Comparison of ENCODE assay signal across 24 mouse cellular contexts in genomic region chr9:42967731-42968130, GRCm38 (mm10). TPM values are rescaled to one million over a fixed set of nuclear protein-coding genes. Genes with fewer than 3 reads are reported as not detected.
DNase-seq lines count a peak whose midpoint lies in the region; ATAC-seq and TF ChIP-seq lines count a peak whose summit lies in the region.
"Had no signal": no experiment of that assay in that cellular context is flagged by ENCODE, and none has a peak within 500 bp of the region (broad histone marks: within the 10 kb centered on the region; RNA-seq: fewer than 3 reads in every experiment).

No protein-coding gene starts in this region.

- no peaks in the 10 kb centered on the region for H3K79me2 ChIP-seq in heart, adult 2 months (replicated peaks; ENCODE audit: control insufficient read depth, insufficient read depth, low read length)

- H3K4me1 ChIP-seq in cerebellum, adult 2 months (ENCODE audit: control insufficient read depth, insufficient read depth, low read length): peaks cover 8% of the 10 kb centered on the region
- H3K4me1 ChIP-seq in heart, adult 2 months (ENCODE audit: control insufficient read depth, insufficient read depth, low read length): no peaks in the 10 kb centered on the region
- H3K4me1 ChIP-seq in neural tube, embryonic 15.5 days: peaks cover 6% of the 10 kb centered on the region
- no peaks in the 10 kb centered on the region for H3K4me1 ChIP-seq in forebrain, embryonic 14.5 days (ENCODE audit: control insufficient read depth, insufficient read depth, low read length)
- H3K4me1 ChIP-seq: forebrain, embryonic 10.5 days; neural tube, embryonic 12.5 days had no signal

- no peak for TF ChIP-seq POLR2A in cerebellum, adult 2 months (IDR thresholded peaks at IDR 0.05; ENCODE audit: borderline replicate concordance, insufficient read depth, low read length)
- TF ChIP-seq POLR2A in heart, adult 2 months (IDR thresholded peaks at IDR 0.05; ENCODE audit: insufficient read depth, low read depth, low read length): no peak

- no peak for TF ChIP-seq EP300 in heart, adult 2 months (IDR thresholded peaks at IDR 0.05; ENCODE audit: insufficient read depth, low read depth, low read length)

- WGBS in cerebellum, adult 2 months: 23% methylated on average over 9 of the region's 9 CpGs
- 64% methylated on average over 9 of the region's 9 CpGs for WGBS in heart, adult 2 months
- WGBS in neural tube, embryonic 15.5 days: 89% methylated on average over 9 of the region's 9 CpGs
- 87% methylated on average over 9 of the region's 9 CpGs for WGBS in forebrain, embryonic 14.5 days

- DNase-seq in cerebellum, adult 2 months: peak; percentile 23 to 47
- DNase-seq in cerebellum, adult 11 months: no peak
- DNase-seq in heart, postnatal 4 days: peak; percentile 43
- no peak for DNase-seq in heart, adult 2 months
- peak; percentile 68 to 72 for DNase-seq in adrenal gland, postnatal 36 days
- no peak for DNase-seq in forebrain, embryonic 14.5 days (ENCODE audit: low spot score)
- DNase-seq: forebrain, postnatal 0 days; gastrocnemius, postnatal 14 days; heart, postnatal 36 days; kidney, adult 2 months; lung, postnatal 4 days; midbrain, embryonic 14.5 days; retina, postnatal 1 day; right cerebral cortex, postnatal 25 days; spleen, adult 18-20 months had no signal

- H3K36me3 ChIP-seq in heart, adult 2 months (ENCODE audit: control insufficient read depth, insufficient read depth, low read length): no peaks in the 10 kb centered on the region
- peaks cover 60% of the 10 kb centered on the region for H3K36me3 ChIP-seq in neural tube, embryonic 15.5 days
- H3K36me3 ChIP-seq in forebrain, embryonic 14.5 days (ENCODE audit: control insufficient read depth, insufficient read depth, low read length): peaks cover 63% of the 10 kb centered on the region

- no peak overlapping the region for H3K4me2 ChIP-seq in neural tube, embryonic 15.5 days
- H3K4me2 ChIP-seq in forebrain, embryonic 14.5 days (ENCODE audit: low read length): no peak overlapping the region
- H3K4me2 ChIP-seq: hindbrain, embryonic 14.5 days; neural tube, embryonic 12.5 days had no signal

- no peaks in the 10 kb centered on the region for H3K27me3 ChIP-seq in cerebellum, adult 2 months (ENCODE audit: control insufficient read depth, insufficient read depth, low read length)
- no peaks in the 10 kb centered on the region for H3K27me3 ChIP-seq in heart, adult 2 months (ENCODE audit: control insufficient read depth, insufficient read depth, low read length)
- H3K27me3 ChIP-seq in neural tube, embryonic 15.5 days (replicated peaks): no peaks in the 10 kb centered on the region
- no peaks in the 10 kb centered on the region for H3K27me3 ChIP-seq in forebrain, embryonic 14.5 days (replicated peaks; ENCODE audit: control insufficient read depth, insufficient read depth, low read length)
- H3K27me3 ChIP-seq: CH12.LX; neural tube, embryonic 12.5 days had no signal

- H3K9me3 ChIP-seq in neural tube, embryonic 15.5 days (replicated peaks): no peaks in the 10 kb centered on the region
- no peaks in the 10 kb centered on the region for H3K9me3 ChIP-seq in forebrain, embryonic 14.5 days (replicated peaks; ENCODE audit: control insufficient read depth, low read length)
- H3K9me3 ChIP-seq: forebrain, embryonic 10.5 days; G1E; neural tube, embryonic 12.5 days had no signal

- intact Hi-C loops in heart, adult 2 months (cut with DNase I): no loop called here

- no peak for ATAC-seq in neural tube, embryonic 15.5 days (ENCODE audit: low FRiP score)
- no peak for ATAC-seq in forebrain, embryonic 14.5 days
- ATAC-seq: forebrain, postnatal 0 days had no signal

- no peak overlapping the region for H3K27ac ChIP-seq in cerebellum, adult 2 months (ENCODE audit: insufficient read depth, low read length)
- H3K27ac ChIP-seq in heart, adult 2 months: no peak overlapping the region
- H3K27ac ChIP-seq in neural tube, embryonic 15.5 days (replicated peaks): no peak overlapping the region
- H3K27ac ChIP-seq in forebrain, embryonic 14.5 days (ENCODE audit: low read depth, low read length): no peak overlapping the region
- H3K27ac ChIP-seq: forebrain, embryonic 10.5 days; hindbrain, embryonic 14.5 days; kidney, postnatal 0 days; neural tube, embryonic 12.5 days had no signal

- TF ChIP-seq CTCF in cerebellum, adult 2 months (IDR thresholded peaks at IDR 0.05; ENCODE audit: borderline replicate concordance, insufficient read depth, low read depth, low read length): no peak
- TF ChIP-seq CTCF in heart, adult 2 months (IDR thresholded peaks at IDR 0.05): no peak

- no peak overlapping the region for H3K9ac ChIP-seq in heart, adult 2 months (ENCODE audit: low read depth, low read length)
- no peak overlapping the region for H3K9ac ChIP-seq in neural tube, embryonic 15.5 days (replicated peaks)
- no peak overlapping the region for H3K9ac ChIP-seq in forebrain, embryonic 14.5 days (ENCODE audit: low read length)
- H3K9ac ChIP-seq: forebrain, postnatal 0 days; hindbrain, embryonic 14.5 days; neural tube, embryonic 12.5 days had no signal

- H3K4me3 ChIP-seq in cerebellum, adult 2 months (replicated peaks; ENCODE audit: insufficient read depth, low read depth, low read length): no peak overlapping the region
- no peak overlapping the region for H3K4me3 ChIP-seq in heart, adult 2 months
- no peak overlapping the region for H3K4me3 ChIP-seq in neural tube, embryonic 15.5 days (replicated peaks)
- H3K4me3 ChIP-seq in forebrain, embryonic 14.5 days (ENCODE audit: low read depth, low read length): no peak overlapping the region
- H3K4me3 ChIP-seq: forebrain, embryonic 10.5 days; neural tube, embryonic 12.5 days had no signal

RNA-seq across cellular contexts. Expression of gene Grik4, which starts 23.4 kb away (rescaled TPM):
- polyA plus RNA-seq in cerebellum, adult 2 months (2012; rRNA removed): 8.4 and 10.5 TPM in 2 replicates
- under 1 TPM in 1 of 2 experiments, not detected in 1; 0.10 TPM for total RNA-seq in heart, postnatal 4 days (2021)
- under 1 TPM in 1 of 2 experiments, not detected in 1; 0.09 TPM for total RNA-seq in heart, adult 2 months (2021)
- polyA plus RNA-seq in heart, adult 2 months (2012; rRNA removed): 0.02 and 0.09 TPM in 2 replicates
- 1 to 10 TPM; 1.2 to 1.4 TPM for total RNA-seq in adrenal gland, postnatal 36 days (2021)
- 10.1 and 12.3 TPM in 2 replicates for polyA plus RNA-seq in neural tube, embryonic 15.5 days (2015; fragmentation: Nextera tagmentation; extraction: Ambion mirVana)
- 1.4 and 1.9 TPM in 2 replicates for polyA plus RNA-seq in forebrain, embryonic 14.5 days (2014; fragmentation: Nextera tagmentation; extraction: Ambion mirVana)
- total RNA-seq: CH12.LX; heart, adult 8-10 months; megakaryocyte-erythroid progenitor cell, adult 5-6 weeks had no signal
- polyA plus RNA-seq: G1E had no signal

Comparison
In these comparisons a context has a peak if more than half of its experiments do, and no peak if none do; other contexts are left out.
1. DNase-seq: peak in cerebellum, adult 2 months (2 of 2), heart, postnatal 4 days (single experiment) and adrenal gland, postnatal 36 days (2 of 2); none in cerebellum, adult 11 months (single experiment), heart, adult 2 months (0 of 2) and forebrain, embryonic 14.5 days (single experiment).